Mouse (Mus musculus) erythroblast, embryonic 14.5 days (primary cell): Measurements from ENCODE around the gene Spa17. TPM values are rescaled to one million over a fixed set of nuclear protein-coding genes. Genes with fewer than 3 reads are reported as not detected.

Experiments
- H3K27me3 ChIP-seq: 2 replicates; pipeline ENCODE4 v1.6.1; 2012; ENCODE audit warnings: inconsistent platforms; ENCODE audit not compliant: control insufficient read depth
- H3K36me3 ChIP-seq: 2 replicates; pipeline ENCODE4 v1.6.1; 2012; ENCODE audit warnings: mild to moderate bottlenecking, inconsistent platforms; ENCODE audit not compliant: control insufficient read depth
- H3K4me1 ChIP-seq: 2 replicates; pipeline ENCODE4 v1.6.1; 2012; ENCODE audit warnings: inconsistent platforms; ENCODE audit not compliant: control insufficient read depth
- H3K4me3 ChIP-seq: replicated peaks from 2 replicates; pipeline ENCODE3; 2012; ENCODE audit warnings: moderate library complexity, mild to moderate bottlenecking, inconsistent platforms
- H3K9me3 ChIP-seq: 2 replicates; pipeline ENCODE4 v1.6.1; 2012; ENCODE audit warnings: low read length, inconsistent platforms, mixed read lengths; ENCODE audit not compliant: control insufficient read depth
- GATA1 ChIP-seq: IDR thresholded peaks from 2 replicates; pipeline ENCODE4 v1.6.1; 2012; ENCODE audit warnings: low read length, inconsistent platforms, mixed read lengths
- TAL1 ChIP-seq: IDR thresholded peaks from 3 replicates; pipeline ENCODE4 v1.6.1; 2012; ENCODE audit warnings: low read length, inconsistent platforms, mixed read lengths
- polyA plus RNA-seq: library from polyadenylated mRNA; stranded (reverse); fragments of >175 nt; gene quantifications from 2 replicates; pipeline ENCODE4 v1.2.3, GENCODE M21; 2012

The Spa17 gene
- 0.21 TPM in 1 of 2 replicates, not detected in the other for polyA plus RNA-seq

DNA sequence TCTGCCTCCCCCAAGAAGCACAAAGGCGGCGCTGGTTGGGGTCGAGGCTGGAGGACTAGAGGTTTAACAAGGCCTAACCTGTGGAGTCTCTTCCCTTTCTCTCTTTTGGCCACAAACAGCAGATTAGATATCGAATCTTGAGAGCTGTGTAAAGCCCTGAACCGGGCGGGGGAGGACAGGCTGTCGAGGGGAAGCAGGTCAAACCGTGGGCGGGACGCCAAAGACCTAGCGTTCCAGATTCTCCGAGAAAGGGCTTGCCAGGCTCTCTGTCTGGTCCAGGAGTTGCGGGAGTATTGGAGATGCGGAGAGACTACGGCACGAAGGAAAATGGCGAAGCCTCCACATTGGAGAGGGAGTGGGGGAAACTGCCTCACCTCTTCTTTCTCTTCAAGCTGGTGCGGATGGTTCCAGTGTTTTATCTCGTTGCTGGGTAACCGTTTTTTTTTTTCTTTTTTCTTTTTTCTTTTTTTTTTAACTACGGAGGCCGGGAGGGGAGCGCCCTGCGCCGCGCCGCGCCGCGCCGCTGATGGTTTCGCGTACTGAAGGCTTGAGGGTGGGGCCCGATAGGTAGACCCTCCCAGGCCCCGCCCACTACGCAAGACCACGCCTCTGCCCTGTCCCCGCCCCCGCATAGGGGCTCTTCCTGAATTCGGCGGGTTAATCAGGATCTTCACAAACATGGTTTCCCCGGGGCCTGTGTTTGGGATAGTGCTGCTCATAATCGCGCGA is at the start of gene Spa17:
Spa17 (minus strand) TSS at position 541 of the 729 bp plus-strand sequence.
- Histone ChIP-seq H3K27me3 (no peaks in the 10 kb centered on the region), H3K9me3 (no peaks in the 10 kb centered on the region), H3K4me3 (peak within 1 kb of the TSS; percentile 86), H3K36me3 (no peaks in the 10 kb centered on the region), H3K4me1 (peaks cover 17% of the 10 kb centered on the region)
- TF ChIP-seq GATA1 (no peak), TAL1 (no peak)

DNA sequence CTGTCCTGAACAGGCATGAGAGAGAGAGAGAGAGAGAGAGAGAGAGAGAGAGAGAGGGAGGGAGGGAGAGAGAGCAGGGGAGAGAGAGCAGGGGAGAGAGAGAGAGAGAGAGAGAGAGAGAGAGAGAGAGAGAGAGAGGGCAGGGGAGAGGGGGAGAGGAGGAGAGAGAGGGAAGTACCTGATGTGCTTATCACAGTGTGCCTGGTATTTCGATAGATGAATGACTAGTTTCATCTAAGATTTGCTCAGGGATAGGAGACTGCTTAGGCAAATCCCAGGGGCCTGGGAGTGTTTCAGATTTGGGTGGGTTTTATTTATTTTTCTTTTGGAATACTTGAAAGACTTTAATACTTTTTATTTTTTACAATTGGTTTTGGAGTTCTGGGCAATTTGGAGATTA is 49.7 kb upstream of the Spa17 start:
- Histone ChIP-seq H3K27me3 (no peaks in the 10 kb centered on the region; the same call in 1 of the 2 replicates), H3K4me3 (no peak overlapping the region), H3K36me3 (no peaks in the 10 kb centered on the region), H3K9me3 (no peaks in the 10 kb centered on the region), H3K4me1 (no peaks in the 10 kb centered on the region)
- no peak for TF ChIP-seq TAL1
- no peak for TF ChIP-seq GATA1

DNA sequence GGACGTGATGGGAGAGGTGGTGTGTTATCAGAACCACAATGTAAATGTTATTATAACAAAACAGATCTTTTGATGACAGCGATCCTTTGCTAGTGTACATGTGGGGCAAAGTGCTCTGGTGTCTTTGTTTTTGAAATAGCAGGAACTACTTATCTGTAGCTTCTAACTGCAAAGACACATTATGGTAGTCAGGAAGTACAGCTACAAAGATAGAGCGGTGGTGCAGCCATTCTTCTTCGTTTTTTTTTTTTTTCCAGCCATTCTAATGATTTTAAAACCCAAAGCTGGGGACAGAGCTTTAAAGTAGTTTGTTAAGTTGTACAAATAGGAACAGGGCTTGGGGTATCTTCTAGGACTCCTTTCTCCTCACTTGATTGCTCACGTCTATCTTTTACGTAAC is 45.9 kb upstream of the Spa17 start:
- Histone ChIP-seq H3K27me3 (no peaks in the 10 kb centered on the region), H3K36me3 (peaks cover 1% of the 10 kb centered on the region), H3K4me1 (peaks cover 23% of the 10 kb centered on the region), H3K4me3 (no peak overlapping the region), H3K9me3 (no peaks in the 10 kb centered on the region)
- TF ChIP-seq GATA1 (no peak), TAL1 (no peak)

DNA sequence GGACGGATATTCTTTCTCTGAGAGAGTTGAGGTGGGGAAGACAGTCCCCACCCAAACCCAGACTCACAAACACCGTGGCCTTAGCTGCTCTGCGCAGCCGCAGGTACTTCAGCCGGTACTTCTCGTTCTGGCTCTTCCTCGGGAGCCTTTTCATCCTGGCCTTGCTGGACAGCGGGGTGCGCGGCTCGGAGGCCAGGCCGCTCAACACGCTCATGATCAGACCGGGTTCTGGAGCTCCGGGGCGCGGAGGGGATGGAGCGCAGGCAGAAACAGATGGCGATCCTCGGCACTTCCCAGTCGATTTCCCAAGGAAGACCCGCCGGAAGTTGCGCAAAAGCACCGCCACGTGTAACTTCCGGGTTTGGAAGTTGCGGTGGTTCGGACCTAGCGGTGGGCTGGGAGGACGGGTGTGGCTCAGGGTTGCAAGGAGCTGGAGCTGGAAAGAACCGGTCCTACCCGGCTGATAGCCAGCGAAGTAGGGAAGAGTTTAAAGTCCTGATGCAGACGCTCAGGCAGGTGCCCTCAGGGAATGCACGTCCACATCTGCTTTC is 43.5 kb upstream of the Spa17 start, which contains the start of gene Tbrg1:
Tbrg1 (minus strand) TSS at position 382 of the 551 bp plus-strand sequence.
- peak within 1 kb of the TSS; percentile 93 for H3K4me3 ChIP-seq
- H3K4me1 ChIP-seq, result peaks cover 23% of the 10 kb centered on the region
- TF ChIP-seq TAL1 (no peak), GATA1 (no peak)
- no peaks in the 10 kb centered on the region for H3K27me3 ChIP-seq
- H3K9me3 ChIP-seq, result no peaks in the 10 kb centered on the region
- H3K36me3 ChIP-seq, result peaks cover 24% of the 10 kb centered on the region

DNA sequence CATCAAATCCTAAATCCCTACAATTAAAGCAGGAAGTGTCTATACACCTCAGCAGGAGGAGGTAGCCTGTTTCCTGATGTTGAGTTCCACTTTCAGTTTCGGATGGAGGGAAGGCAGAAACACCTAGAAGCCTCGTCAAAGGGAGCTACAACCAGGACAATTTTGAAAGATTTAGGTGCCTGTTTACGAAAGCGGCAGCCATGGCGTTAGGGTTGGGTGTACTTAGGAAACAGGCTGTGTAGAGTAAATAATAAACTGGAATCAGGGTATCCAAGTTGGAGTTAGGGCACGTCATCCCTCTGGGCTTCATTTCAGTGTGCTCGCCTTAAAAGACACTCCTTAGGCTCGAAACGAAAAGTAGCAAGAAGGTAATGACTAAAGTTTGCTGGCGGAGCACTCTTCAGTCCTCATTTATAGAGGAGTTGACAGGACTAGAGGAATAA is 42.9 kb upstream of the Spa17 start:
- Histone ChIP-seq H3K4me3 (peak overlapping the region; percentile 93), H3K27me3 (no peaks in the 10 kb centered on the region), H3K36me3 (peaks cover 27% of the 10 kb centered on the region), H3K9me3 (no peaks in the 10 kb centered on the region), H3K4me1 (peaks cover 23% of the 10 kb centered on the region)
- no peak for TF ChIP-seq TAL1
- no peak for TF ChIP-seq GATA1

DNA sequence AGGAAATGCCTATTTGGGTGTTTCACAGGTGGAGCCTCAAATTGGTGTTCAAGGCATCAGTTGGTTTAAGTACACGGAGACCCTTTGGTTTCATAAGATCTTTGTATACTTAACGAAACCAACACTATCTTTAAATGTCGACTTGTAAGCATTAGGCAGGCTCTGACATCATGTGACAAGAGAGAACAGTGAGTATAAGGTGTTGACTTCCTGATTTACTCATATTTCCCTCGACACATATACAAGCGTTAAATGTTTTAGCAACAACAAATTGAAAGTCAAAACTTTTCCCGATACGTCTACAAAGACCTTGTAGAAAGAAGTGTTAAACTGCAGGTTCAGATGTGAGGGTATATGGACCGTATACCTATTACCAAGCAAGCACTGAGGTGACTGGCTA is 42.4 kb upstream of the Spa17 start:
- H3K9me3 ChIP-seq, result no peaks in the 10 kb centered on the region
- TF ChIP-seq GATA1 (no peak), TAL1 (no peak)
- H3K36me3 ChIP-seq, result peaks cover 32% of the 10 kb centered on the region
- peaks cover 23% of the 10 kb centered on the region for H3K4me1 ChIP-seq
- peak overlapping the region; percentile 93 for H3K4me3 ChIP-seq
- H3K27me3 ChIP-seq, result no peaks in the 10 kb centered on the region

DNA sequence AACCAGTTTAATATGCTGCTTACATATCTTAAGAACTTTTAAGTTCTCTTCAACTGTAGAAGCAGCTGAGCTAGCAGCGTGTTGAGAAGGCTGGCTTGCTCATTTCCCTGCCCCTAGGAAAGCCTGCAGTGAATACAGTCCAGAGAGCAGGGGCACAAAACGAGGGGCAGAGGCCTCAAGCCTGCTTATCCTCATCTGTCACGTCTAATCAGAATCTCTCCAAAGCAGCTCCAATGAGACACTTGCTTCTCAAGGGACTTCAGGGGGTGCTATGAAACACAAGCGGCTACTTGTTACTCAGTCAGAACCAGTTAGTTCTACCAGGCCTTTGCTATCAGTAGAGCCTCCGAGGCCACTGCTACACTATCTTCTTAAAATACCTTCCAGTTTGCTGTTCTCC is 40.3 kb upstream of the Spa17 start:
- peaks cover 52% of the 10 kb centered on the region for H3K36me3 ChIP-seq
- no peaks in the 10 kb centered on the region for H3K9me3 ChIP-seq
- no peaks in the 10 kb centered on the region for H3K27me3 ChIP-seq
- no peak overlapping the region for H3K4me3 ChIP-seq
- TF ChIP-seq GATA1, result no peak
- no peak for TF ChIP-seq TAL1
- H3K4me1 ChIP-seq, result peaks cover 23% of the 10 kb centered on the region

DNA sequence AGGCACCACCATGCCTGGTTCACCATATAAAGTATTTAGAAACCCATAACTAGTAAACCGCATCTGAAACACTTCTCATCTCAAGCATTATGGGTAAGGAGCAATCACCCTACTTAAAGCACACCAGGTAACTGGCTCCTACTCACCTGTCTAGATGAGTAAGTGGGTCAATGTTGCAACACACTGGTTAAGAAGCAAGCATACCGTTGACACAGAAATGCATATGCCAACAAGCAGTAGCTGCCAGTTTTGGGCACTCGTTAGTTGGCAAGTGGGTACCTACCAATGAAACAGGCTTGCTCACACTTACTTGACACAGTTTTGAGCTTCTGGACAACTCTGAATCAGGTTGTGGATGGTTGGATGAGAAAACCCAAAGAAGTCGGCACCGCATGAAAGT is 37.1 kb upstream of the Spa17 start:
- Histone ChIP-seq H3K36me3 (peaks cover 72% of the 10 kb centered on the region), H3K4me1 (peaks cover 3% of the 10 kb centered on the region), H3K9me3 (no peaks in the 10 kb centered on the region), H3K27me3 (no peaks in the 10 kb centered on the region), H3K4me3 (no peak overlapping the region)
- TF ChIP-seq GATA1 (no peak), TAL1 (no peak)

DNA sequence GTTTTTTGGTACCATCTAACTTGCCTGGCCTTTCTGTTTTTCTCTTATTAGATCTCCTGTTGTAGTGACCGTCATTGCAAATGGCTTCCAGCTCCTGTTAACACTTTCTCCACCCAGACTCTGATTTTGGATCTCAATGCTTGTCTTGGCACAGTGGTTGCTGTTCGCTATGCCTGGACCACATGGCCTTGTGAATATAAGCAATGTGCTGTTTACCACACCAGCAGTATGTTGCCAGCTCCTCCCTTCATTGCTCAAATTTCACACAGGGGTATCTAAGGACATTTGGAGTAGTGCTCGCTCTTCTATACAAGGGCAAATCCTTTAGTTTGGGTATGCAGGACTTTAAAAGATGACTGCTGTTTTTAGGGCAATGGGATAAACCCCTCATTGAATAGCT is 32.7 kb upstream of the Spa17 start:
- Histone ChIP-seq H3K4me3 (no peak overlapping the region), H3K36me3 (peaks cover 44% of the 10 kb centered on the region), H3K9me3 (no peaks in the 10 kb centered on the region), H3K4me1 (no peaks in the 10 kb centered on the region), H3K27me3 (no peaks in the 10 kb centered on the region)
- TF ChIP-seq GATA1 (no peak), TAL1 (no peak)
